Mouse (Mus musculus) spleen, adult 2 months (tissue): Measurements from ENCODE around the gene Mmrn2.

Source experiments
- CTCF ChIP-seq: fragments of 200-500 bp; IDR thresholded peaks from 2 replicates; pipeline ENCODE4 v1.5.1; 2011; ENCODE audit warnings: mild to moderate bottlenecking, inconsistent platforms; ENCODE audit not compliant: insufficient read depth, insufficient read length, insufficient replicate concordance; ENCODE audit errors: extremely low read depth
- POLR2A ChIP-seq: fragments of 200-500 bp; IDR thresholded peaks from 2 replicates; pipeline ENCODE4 v1.6.1; 2011; ENCODE audit warnings: low read depth, low read length, inconsistent platforms

DNA sequence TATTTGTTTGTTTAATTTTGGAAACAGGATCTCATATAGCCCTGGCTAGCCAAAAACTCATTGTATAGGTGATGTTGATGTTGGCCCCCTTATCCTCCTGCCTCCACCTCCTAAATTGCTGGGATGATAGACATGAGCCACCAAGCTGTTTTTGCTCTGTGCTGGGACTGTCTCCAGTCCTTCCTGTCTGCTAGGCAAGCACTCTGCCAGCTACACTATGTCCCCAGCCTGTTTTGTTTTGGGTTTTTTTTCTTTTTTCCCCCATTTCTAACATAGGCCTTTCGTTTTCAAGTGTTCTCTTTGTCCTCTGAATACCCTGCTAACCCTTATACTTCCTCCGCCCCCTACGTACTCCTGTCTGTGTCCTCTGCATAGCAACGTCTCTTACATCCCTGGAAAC, 18.0 kb downstream of the Mmrn2 start:
- no peak for TF ChIP-seq CTCF
- TF ChIP-seq POLR2A, result no peak
